Mouse (Mus musculus): ENCODE data around the gene Pck2.

- peak; percentile 39 for TF ChIP-seq CTCF (IDR thresholded peaks at IDR 0.05; ENCODE audit: low read depth)
- no peak for TF ChIP-seq EP300 (optimal IDR thresholded peaks at IDR 0.05)
Observed at GRCm38 (mm10) chr14:55520451-55521361, 19.4 kb upstream of the Pck2 start.
